Mouse (Mus musculus) gastrocnemius, postnatal 25 days (tissue): Measurements from ENCODE around the gene Hpgds. TPM values are rescaled to one million over a fixed set of nuclear protein-coding genes. Genes with fewer than 3 reads are reported as not detected.

ENCODE experiments used
- DNase-seq: peaks from one replicate; pipeline ENCODE4 v3.0.0; 2022
- long read RNA-seq, 2 experiments: library from polyadenylated mRNA; stranded (forward); transcript quantifications; one replicate each; pipeline ENCODE4 v2.0.0; 2021
- total RNA-seq, 2 experiments: library from RNA; stranded (reverse); gene quantifications; 1 replicate in 1 of 2; 2 replicates in 1 of 2; pipeline ENCODE4 v1.2.3; 2021

Hpgds gene
- under 1 TPM; 0.80 to 0.82 TPM for total RNA-seq
- long read RNA-seq, experiment 1: 0 reads
- long read RNA-seq, experiment 2: 0 reads

DNA sequence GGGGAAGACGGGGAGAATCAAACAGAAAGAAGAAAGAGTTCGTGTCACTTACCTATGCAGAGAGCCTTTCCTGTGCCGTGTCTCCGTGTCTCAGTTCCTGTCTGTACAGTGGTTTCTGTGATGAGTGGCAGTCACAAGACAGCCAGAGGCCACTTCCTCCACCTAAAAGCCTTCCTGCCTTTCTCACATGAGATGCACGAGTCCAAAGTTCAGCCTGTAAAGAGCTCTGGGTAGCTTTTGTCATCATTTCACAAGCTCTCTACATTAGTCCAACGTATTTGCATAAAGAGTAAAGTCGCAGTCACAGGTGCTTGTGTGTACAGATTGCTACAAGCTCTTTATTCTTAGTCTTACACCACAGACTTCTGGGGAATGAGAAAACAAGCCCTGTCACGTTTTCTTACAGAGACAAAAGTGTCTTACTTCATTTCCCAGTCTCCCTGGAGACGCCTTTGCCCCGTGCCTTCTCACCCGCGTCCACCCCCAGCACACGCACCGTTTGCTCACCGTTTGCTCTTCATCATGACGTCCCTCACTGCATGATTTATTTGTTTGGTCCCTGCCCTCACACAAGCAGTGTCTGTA is at the start of gene Hpgds:
Hpgds (minus strand) TSS at position 288 of the 585 bp plus-strand sequence.
- no peak for DNase-seq

- DNase-seq: no peak
Measured at GRCm38 (mm10) chr6:65164977-65165376, 20.3 kb upstream of the Hpgds start.

DNA sequence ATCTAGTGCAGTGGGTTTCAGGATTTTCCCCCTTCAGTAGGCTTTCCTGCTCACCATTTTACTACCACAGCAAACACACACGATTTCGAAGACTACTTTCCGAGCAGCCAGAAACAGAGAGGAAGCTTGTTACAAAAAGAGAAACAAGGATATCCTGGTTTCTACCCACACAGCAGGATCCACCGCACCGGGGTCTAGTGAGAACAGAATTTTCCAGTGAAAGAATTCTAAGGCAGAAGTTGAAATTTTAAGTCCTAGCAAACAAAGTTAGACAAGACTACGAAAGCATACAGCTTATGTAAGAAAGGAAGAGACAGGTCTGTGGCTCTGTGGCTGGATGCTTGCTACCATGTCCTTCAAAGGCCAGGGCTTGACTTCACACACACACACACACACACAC is 19.4 kb upstream of the Hpgds start:
- DNase-seq: no peak

- DNase-seq: no peak
Measured at GRCm38 (mm10) chr6:65159381-65159942, 14.8 kb upstream of the Hpgds start.

DNA sequence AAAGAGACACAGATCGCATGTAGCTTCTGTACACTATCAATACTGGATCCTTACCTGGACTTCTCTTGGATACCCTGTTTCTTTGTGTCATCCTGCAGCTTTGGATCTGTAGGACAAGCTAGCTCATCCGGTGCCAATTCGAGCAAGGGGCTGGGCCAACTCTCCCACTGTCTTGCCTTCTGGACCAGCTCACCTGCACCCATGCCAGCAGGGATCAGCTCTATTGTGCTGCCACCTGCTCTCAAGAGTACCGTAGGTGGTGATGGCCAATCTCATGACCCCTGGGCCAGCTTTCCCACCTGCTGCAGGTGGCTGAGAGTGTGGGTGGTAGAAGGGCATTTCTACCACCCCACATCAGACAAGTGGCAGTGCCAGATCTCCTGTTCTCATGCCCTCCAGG is 12.3 kb upstream of the Hpgds start:
- no peak for DNase-seq

- DNase-seq: no peak
Measured at GRCm38 (mm10) chr6:65153570-65153969, 8.9 kb upstream of the Hpgds start.

- no peak for DNase-seq
Measured at GRCm38 (mm10) chr6:65150703-65151102, 6.0 kb upstream of the Hpgds start.

DNA sequence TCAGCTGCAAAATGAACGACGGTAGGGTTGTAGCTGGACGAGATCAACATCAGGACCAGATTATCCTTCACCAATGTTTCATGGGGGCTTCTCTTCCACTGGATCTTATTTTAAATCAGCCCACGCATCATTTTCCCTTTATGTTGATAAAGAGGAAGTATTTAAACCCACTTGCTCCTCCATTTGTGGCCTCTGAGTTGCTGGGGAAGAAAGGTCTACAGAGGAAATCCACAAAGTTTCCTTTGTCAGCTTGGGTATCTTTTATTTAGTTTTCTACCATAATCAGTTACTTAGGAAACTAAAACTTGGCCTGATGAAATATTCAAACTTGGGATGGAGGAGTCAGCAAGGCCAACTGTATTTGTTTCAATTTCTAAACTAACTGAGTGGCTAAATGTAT is 1.7 kb upstream of the Hpgds start:
- DNase-seq: no peak

DNA sequence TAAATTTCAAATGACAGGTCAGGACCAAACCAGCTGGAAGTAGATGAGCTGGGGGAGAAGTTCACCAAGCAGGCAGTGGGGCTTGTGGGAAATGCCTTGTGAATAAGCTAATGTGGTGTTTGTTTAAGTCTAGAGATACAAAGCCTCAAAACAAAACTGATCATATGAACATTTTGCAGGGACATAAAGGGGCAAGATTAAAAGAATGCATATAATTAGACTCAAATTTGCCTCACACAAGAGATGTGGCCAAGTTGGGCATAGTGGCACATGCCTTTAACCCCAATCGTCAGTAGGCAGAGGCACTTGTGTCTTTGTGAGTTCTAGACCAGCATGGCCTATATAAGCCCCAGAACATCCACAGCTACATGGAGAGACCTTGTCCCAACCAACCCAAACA is 2.4 kb downstream of the Hpgds start:
- no peak for DNase-seq

DNA sequence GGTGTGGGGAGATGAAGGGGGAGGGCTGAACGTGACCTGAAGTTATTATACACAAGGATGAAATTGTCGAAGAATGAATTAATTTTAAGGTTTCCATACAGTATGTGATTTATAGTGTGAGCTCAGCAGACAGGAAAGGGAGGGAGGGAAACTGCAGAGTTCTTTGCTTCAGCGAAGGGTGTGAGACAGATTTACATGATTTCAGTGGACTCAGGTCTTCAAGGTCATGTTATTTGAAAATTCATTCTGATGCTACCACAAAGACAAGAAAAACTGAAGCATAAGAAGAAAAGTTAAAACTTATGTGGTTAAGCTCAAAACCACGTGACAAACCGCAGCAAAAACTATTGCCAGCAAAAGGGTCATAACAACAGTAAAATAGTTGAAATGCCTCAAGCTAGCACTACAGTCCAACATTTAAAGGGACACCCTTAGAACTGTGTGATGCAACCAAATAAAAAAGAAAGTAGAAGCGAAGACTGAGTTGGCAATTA is 3.9 kb downstream of the Hpgds start:
- no peak for DNase-seq

GRCm38 (mm10) chr6:65140082-65140749 is 4.5 kb downstream of the Hpgds start:
- no peak for DNase-seq

GRCm38 (mm10) chr6:65138243-65138642 is 6.5 kb downstream of the Hpgds start:
- DNase-seq: no peak

- DNase-seq: no peak
Measured at GRCm38 (mm10) chr6:65137802-65138201, 6.9 kb downstream of the Hpgds start.

- no peak for DNase-seq
Measured at GRCm38 (mm10) chr6:65132376-65132775, 12.3 kb downstream of the Hpgds start.

DNA sequence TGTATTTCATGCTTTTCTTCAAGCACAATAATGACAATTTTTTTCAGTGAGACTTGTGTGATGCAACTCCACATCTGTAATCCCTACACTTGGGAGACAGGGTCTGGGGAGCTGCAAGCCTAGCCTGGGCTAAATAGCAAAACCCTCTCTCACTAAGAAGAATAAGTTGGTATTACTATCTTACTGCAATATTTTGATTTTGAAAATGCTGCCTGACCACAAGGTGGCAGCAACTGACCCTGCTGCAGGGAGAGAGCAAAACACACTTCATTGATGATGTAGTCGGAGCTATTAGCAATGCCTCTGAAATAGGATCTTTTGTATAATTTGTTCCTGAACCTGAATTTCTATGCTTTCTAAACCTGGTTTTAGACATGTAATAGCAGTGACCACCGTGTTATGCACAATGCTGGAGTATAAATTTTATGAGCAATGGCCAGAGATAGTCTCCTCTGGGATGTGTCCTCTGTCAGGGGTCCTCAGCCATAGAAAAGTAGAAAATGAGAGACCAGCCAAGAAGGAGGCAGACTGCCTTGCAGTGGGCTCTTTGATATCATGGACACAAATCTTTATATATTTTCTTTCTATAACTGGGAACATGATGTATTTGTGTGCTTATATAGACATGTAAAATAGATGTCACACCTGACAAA is 18.5 kb downstream of the Hpgds start:
- DNase-seq: no peak

- DNase-seq: no peak
Measured at GRCm38 (mm10) chr6:65117540-65117939, 27.2 kb downstream of the Hpgds start.

DNA sequence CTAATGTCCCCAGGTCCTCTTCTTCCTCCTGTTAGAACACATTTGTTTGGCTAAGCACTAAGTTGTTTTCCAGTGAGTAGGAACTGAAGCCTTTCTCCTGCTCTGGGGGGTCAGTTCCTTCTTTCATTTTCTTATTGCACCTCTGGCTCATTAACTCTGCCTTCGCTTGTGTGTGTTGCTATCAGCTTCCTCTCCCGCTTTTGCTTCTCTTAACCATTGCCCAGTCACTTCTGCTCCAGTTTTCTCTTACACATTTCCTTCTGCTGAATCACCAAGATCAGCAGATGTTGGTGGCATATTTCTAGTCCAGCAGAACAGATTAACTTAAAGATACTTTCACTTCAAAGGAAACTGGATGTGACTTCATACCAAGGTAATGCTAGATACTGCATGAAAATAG is 29.8 kb downstream of the Hpgds start:
- DNase-seq: no peak

- DNase-seq: no peak
Measured at GRCm38 (mm10) chr6:65079139-65079538, 65.6 kb downstream of the Hpgds start.

DNA sequence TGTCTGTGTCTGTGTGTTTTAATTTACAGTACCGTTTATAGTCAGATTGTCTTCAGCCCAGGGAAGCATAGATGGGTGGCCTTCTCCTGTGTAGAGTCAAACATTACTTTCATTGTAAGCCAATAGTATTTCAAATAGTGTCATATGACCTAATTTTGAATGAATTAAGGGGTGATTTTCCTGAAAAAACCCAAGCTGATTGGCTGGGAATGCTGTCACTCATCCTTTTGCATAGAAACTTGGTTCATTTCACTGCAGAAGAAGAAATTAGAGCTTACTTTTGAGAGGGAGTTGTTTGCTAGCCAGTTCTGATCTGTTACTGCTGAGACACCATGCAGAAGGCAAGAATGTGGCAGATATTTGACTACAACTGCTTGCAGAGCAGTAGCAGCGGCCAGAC is 69.5 kb downstream of the Hpgds start:
- DNase-seq: no peak
